Mouse (Mus musculus) heart, embryonic 13.5 days (tissue): ENCODE results near the gene Mybph. TPM values are rescaled to one million over a fixed set of nuclear protein-coding genes. Genes with fewer than 3 reads are reported as not detected.

Experiments used
- polyA plus RNA-seq: library from polyadenylated mRNA; unstranded; fragments of >200 nt; fragmentation: Nextera tagmentation; extraction: Ambion mirVana; gene quantifications from 2 replicates; pipeline ENCODE4 v1.2.1, GENCODE M21; 2015

The Mybph gene
- polyA plus RNA-seq, 1 experiment from 2014 or later: 0.67 TPM

Other genes with a start within 250 kb of the Mybph start
- gene Fmod, start 156.2 kb upstream of the Mybph start, polyA plus RNA-seq: 22.8 and 26.3 TPM in 2 replicates
- gene Btg2, start 114.3 kb upstream of the Mybph start, polyA plus RNA-seq: 33.1 and 37.0 TPM in 2 replicates
- gene Chit1, start 82.2 kb upstream of the Mybph start, polyA plus RNA-seq: 0.59 and 0.75 TPM in 2 replicates
- 0.66 and 1.5 TPM in 2 replicates for gene Chil1, start 11.3 kb upstream of the Mybph start, polyA plus RNA-seq
- 8.3 and 9.0 TPM in 2 replicates for gene Adora1, start 42.0 kb downstream of the Mybph start, polyA plus RNA-seq
- gene Myog, start 96.5 kb downstream of the Mybph start, polyA plus RNA-seq: 1.5 and 3.5 TPM in 2 replicates
- 10.9 and 12.6 TPM in 2 replicates for gene Ppfia4, start 139.5 kb downstream of the Mybph start, polyA plus RNA-seq
- gene Tmem183a, start 168.5 kb downstream of the Mybph start, polyA plus RNA-seq: 54.0 and 63.0 TPM in 2 replicates
- not detected in 2 replicates for gene 4933406M09Rik, start 192.5 kb downstream of the Mybph start, polyA plus RNA-seq
- 37.8 and 44.7 TPM in 2 replicates for gene Cyb5r1, start 212.1 kb downstream of the Mybph start, polyA plus RNA-seq
- gene Adipor1, start 221.9 kb downstream of the Mybph start, polyA plus RNA-seq: 133 and 134 TPM in 2 replicates